Mouse (Mus musculus): ENCODE results near the gene Gramd1b. TPM values are rescaled to one million over a fixed set of nuclear protein-coding genes. Genes with fewer than 3 reads are reported as not detected.

Gramd1b gene
- polyA plus RNA-seq, 1 experiment from 2014 or later: 19.5 TPM

DNA sequence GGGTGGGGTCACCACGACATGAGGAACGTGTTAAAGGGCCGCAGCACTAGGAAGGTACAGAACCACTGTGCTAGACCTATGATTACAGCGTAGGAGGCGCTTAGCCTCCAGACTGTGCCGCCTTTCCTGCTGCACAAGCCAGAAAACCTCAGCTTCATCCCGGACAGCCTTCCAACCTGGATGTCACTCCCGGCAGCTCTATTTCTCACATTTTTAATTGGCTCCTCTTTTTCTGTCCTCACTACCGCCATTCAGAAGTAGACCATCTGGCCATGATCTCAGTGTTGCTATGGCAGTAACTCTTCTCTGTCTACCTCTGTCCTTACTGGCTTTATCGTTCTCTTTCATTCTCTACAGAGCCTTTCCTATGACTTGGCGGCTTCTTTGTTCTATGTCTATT lies 126.5 kb downstream of the Gramd1b start:
- Histone ChIP-seq H3K4me2 (ENCODE audit: low read length) (no peak overlapping the region), H3K4me1 (replicated peaks; ENCODE audit: control insufficient read depth, insufficient read depth, low read length) (peaks cover 4% of the 10 kb centered on the region; the same call in 1 of the 2 replicates), H3K4me3 (replicated peaks; ENCODE audit: low read length) (no peak overlapping the region), H3K9ac (replicated peaks; ENCODE audit: low read depth, low read length) (no peak overlapping the region), H3K27me3 (replicated peaks; ENCODE audit: control insufficient read depth, insufficient read depth, low read length) (no peaks in the 10 kb centered on the region), H3K9me3 (ENCODE audit: control insufficient read depth, low read length) (no peaks in the 10 kb centered on the region), H3K36me3 (ENCODE audit: control insufficient read depth, insufficient read depth) (no peaks in the 10 kb centered on the region), H3K27ac (ENCODE audit: low read length) (peak overlapping the region; percentile 9)
- WGBS: 62% methylated on average over 11 of the region's 11 CpGs
- ATAC-seq: peak; percentile 81

DNA sequence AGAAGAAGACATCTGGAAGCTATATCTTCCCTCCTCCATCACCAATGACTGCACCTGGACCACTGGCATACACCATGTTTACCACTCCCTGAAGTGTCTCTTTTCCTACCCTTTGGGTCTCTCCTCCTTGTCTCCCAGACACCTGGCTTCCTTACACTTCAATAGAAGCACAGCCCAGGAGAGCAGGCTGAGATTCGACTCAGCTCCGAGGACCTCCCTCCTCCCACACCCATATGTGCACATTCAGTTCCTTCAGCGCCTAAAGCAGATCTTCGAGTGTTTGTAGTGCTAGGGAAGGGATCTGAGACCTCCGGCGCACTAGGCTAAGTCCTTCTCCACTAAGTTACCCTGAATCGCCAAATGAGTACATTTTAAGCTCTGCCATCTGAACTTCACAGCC lies 127.4 kb downstream of the Gramd1b start:
- H3K27me3 ChIP-seq (replicated peaks; ENCODE audit: control insufficient read depth, insufficient read depth, low read length): no peaks in the 10 kb centered on the region
- H3K4me3 ChIP-seq (replicated peaks; ENCODE audit: low read length): no peak overlapping the region
- 74% methylated on average over 7 of the region's 7 CpGs for WGBS
- H3K9me3 ChIP-seq (ENCODE audit: control insufficient read depth, low read length): no peaks in the 10 kb centered on the region
- peaks cover 4% of the 10 kb centered on the region; the same call in 1 of the 2 replicates for H3K4me1 ChIP-seq (replicated peaks; ENCODE audit: control insufficient read depth, insufficient read depth, low read length)
- no peak overlapping the region for H3K4me2 ChIP-seq (ENCODE audit: low read length)
- no peak overlapping the region for H3K9ac ChIP-seq (replicated peaks; ENCODE audit: low read depth, low read length)
- ATAC-seq: no peak
- no peak overlapping the region for H3K27ac ChIP-seq (ENCODE audit: low read length)
- no peaks in the 10 kb centered on the region for H3K36me3 ChIP-seq (ENCODE audit: control insufficient read depth, insufficient read depth)

DNA sequence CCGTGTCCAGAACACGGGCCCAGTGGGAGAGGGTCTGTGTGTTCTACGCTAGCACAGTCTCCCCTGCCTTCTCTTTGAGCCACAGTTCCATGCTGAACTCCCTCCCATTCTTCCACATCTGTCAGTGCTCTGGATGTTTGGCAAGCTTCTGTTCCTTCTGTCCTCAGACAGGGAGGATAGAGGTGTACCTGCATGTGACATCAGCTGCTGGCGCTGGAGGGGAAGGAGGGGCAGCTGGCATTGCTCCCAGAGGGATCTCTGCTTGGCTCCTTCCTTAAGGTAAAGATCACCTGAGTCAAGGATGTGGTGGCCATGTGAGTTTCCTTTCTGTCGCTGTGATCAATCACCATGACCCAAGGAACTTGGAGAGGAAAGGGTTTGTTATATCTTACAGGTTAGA lies 129.4 kb downstream of the Gramd1b start:
- ATAC-seq: no peak
- WGBS: 89% methylated on average over 5 of the region's 5 CpGs

DNA sequence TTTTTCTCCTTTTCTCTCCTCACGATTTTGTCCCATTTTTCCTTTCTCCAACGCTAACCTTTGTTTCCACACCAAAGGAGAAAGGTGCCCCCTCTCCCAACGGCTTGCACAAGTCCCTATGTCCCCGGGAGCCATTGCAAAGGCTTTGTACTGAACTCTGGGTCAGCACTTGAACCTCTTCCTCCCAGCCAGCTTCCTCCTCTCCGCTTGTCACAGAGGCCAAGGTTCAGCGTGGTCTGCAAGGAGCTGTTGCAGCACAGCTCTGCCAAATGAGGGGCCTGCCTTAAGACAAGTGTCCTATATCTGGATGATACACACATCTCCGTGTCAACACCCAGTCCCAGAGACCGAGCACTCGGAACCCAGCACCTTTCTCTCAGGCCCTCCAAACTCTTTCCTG lies 130.3 kb downstream of the Gramd1b start:
- WGBS: 85% methylated on average over 9 of the region's 9 CpGs
- ATAC-seq: no peak

More for the DNA sequence above, 129.4 kb downstream of the Gramd1b start:
- Histone ChIP-seq H3K27me3 (replicated peaks; ENCODE audit: control insufficient read depth, insufficient read depth, low read length) (no peaks in the 10 kb centered on the region), H3K9me3 (ENCODE audit: control insufficient read depth, low read length) (no peaks in the 10 kb centered on the region), H3K36me3 (ENCODE audit: control insufficient read depth, insufficient read depth) (no peaks in the 10 kb centered on the region), H3K27ac (ENCODE audit: low read length) (no peak overlapping the region), H3K4me2 (ENCODE audit: low read length) (no peak overlapping the region), H3K4me3 (replicated peaks; ENCODE audit: low read length) (no peak overlapping the region), H3K9ac (replicated peaks; ENCODE audit: low read depth, low read length) (no peak overlapping the region), H3K4me1 (replicated peaks; ENCODE audit: control insufficient read depth, insufficient read depth, low read length) (peaks cover 4% of the 10 kb centered on the region; the same call in 1 of the 2 replicates)

DNA sequence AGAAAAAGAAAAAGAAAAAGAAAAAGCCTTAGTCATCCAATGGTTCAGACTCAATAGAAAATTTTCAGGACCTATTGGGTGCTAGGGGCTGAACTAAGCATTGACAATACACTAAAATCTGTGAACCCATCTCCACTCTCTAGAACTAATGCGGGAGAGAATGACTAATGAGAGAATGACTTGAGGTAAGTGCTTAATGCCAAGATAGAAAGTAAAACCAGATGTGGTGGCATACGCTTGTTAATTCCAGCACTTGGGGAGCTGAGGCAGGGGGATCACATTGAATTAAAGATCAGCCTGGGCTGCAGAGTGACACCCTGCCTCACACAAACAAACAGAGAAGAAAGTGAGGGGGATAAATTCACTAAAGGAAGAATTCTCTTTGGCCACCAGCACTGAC lies 131.0 kb downstream of the Gramd1b start:
- Histone ChIP-seq H3K4me1 (replicated peaks; ENCODE audit: control insufficient read depth, insufficient read depth, low read length) (peaks cover 4% of the 10 kb centered on the region; the same call in 1 of the 2 replicates), H3K9me3 (ENCODE audit: control insufficient read depth, low read length) (no peaks in the 10 kb centered on the region), H3K27me3 (replicated peaks; ENCODE audit: control insufficient read depth, insufficient read depth, low read length) (no peaks in the 10 kb centered on the region), H3K36me3 (ENCODE audit: control insufficient read depth, insufficient read depth) (no peaks in the 10 kb centered on the region), H3K4me2 (ENCODE audit: low read length) (no peak overlapping the region), H3K9ac (replicated peaks; ENCODE audit: low read depth, low read length) (no peak overlapping the region), H3K4me3 (replicated peaks; ENCODE audit: low read length) (no peak overlapping the region), H3K27ac (ENCODE audit: low read length) (no peak overlapping the region)
- 86% methylated on average over 2 of the region's 2 CpGs for WGBS
- ATAC-seq: no peak

More for the DNA sequence above, 130.3 kb downstream of the Gramd1b start:
- H3K9ac ChIP-seq (replicated peaks; ENCODE audit: low read depth, low read length): no peak overlapping the region
- no peak overlapping the region for H3K4me2 ChIP-seq (ENCODE audit: low read length)
- no peak overlapping the region for H3K27ac ChIP-seq (ENCODE audit: low read length)
- peaks cover 4% of the 10 kb centered on the region; the same call in 1 of the 2 replicates for H3K4me1 ChIP-seq (replicated peaks; ENCODE audit: control insufficient read depth, insufficient read depth, low read length)
- no peaks in the 10 kb centered on the region for H3K9me3 ChIP-seq (ENCODE audit: control insufficient read depth, low read length)
- no peaks in the 10 kb centered on the region for H3K36me3 ChIP-seq (ENCODE audit: control insufficient read depth, insufficient read depth)
- no peaks in the 10 kb centered on the region for H3K27me3 ChIP-seq (replicated peaks; ENCODE audit: control insufficient read depth, insufficient read depth, low read length)
- H3K4me3 ChIP-seq (replicated peaks; ENCODE audit: low read length): no peak overlapping the region

DNA sequence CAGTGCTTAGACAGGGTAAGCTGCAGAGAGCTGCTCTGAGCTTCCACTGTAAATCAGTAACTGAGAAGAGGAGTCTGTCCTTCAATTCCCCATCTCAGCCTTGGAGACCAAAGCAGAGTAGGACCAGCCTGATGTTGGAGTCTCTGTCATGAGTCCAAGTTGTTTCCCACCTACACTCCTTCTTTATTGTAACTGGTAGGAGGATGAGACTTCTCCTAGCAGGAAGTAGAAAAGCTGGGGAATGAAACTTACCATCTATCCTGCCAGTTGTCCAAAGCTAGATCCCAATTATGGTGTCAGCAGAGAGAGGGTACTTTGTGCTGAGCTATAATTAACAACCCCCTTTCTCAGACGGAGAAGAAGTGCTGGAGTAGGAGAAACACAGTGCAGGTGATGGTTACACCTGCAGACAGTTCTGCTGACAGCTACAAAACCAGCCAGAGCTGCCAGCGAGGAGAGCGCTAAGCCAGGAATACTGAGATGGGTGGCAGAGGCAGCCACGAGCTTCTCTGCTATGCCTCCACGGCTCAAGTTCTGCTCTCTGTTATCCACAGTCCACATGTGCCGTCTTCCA lies 131.7 kb downstream of the Gramd1b start:
- Histone ChIP-seq H3K9ac (replicated peaks; ENCODE audit: low read depth, low read length) (no peak overlapping the region), H3K27ac (ENCODE audit: low read length) (no peak overlapping the region), H3K4me1 (replicated peaks; ENCODE audit: control insufficient read depth, insufficient read depth, low read length) (0 out of 2 replicates have a peak, but pooled peaks cover 2% of the 10 kb centered on the region), H3K27me3 (replicated peaks; ENCODE audit: control insufficient read depth, insufficient read depth, low read length) (no peaks in the 10 kb centered on the region), H3K4me3 (replicated peaks; ENCODE audit: low read length) (no peak overlapping the region), H3K4me2 (ENCODE audit: low read length) (no peak overlapping the region), H3K9me3 (ENCODE audit: control insufficient read depth, low read length) (no peaks in the 10 kb centered on the region), H3K36me3 (ENCODE audit: control insufficient read depth, insufficient read depth) (no peaks in the 10 kb centered on the region)
- WGBS: 84% methylated on average over 6 of the region's 6 CpGs
- ATAC-seq: no peak

DNA sequence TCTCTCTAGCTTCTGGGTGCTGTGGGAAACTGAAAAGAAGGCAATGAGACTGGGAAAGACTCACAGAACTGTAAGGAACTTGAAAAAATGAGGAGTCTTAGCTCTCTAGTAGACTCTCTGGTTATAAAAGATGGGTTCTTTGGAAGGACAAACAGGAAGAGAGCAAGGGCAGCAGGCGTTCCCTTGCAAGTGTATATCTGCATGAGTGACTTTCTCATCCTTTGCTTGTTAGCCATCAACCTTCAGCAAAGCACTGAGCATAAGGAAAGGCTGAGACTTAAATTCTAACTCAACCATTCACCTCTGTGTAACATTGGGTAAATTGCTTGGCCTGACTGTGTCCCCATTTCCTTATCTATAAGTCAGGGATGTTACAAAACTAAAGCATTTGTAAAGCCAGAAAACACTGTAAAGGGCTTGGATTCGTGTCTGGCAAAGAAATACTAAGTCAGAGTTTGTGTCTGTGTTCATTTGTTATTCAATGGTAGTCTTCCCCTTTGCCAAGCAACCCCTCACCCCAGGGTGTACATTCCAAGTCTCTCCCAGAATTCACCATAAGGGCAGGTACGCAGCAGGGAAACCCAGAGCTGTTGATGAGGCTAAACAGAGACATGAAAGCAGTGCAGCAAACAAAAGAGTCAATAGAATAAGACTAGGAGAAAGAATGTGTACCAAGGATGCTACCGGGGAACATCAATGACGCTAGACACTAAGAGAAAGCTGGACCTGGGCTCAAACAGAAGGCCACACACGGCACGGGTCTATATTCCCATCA lies 133.5 kb downstream of the Gramd1b start:
- WGBS: 54% methylated on average over 7 of the region's 7 CpGs
- no peak overlapping the region for H3K27ac ChIP-seq (ENCODE audit: low read length)

DNA sequence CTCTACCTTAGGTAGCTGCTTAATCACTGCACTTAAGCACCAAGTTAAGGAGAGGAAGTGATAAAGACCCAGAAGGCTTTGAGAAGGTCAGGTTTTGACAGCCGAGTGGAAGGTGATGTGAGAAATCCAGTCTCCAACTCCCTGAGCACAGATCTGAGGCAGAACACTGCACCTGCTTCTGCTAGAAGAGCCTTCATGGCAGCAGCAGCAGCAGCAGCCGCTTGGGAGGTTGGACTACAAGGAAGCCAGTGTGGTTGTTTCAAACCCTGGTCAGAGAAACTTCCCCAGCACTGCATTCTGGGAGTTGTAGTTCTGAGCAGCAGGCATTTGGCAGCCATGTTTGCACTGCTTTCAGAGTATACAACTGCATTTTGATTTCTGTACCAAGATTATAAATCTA lies 134.1 kb downstream of the Gramd1b start:
- Histone ChIP-seq H3K4me3 (replicated peaks; ENCODE audit: low read length) (peak overlapping the region; percentile 10), H3K4me1 (replicated peaks; ENCODE audit: control insufficient read depth, insufficient read depth, low read length) (peaks cover 11% of the 10 kb centered on the region), H3K27me3 (replicated peaks; ENCODE audit: control insufficient read depth, insufficient read depth, low read length) (no peaks in the 10 kb centered on the region), H3K36me3 (ENCODE audit: control insufficient read depth, insufficient read depth) (no peaks in the 10 kb centered on the region), H3K9ac (replicated peaks; ENCODE audit: low read depth, low read length) (no peak overlapping the region), H3K27ac (ENCODE audit: low read length) (peak overlapping the region; percentile 4; the same call in 1 of the 2 replicates), H3K4me2 (ENCODE audit: low read length) (peak overlapping the region; percentile 13; the same call in 1 of the 2 replicates), H3K9me3 (ENCODE audit: control insufficient read depth, low read length) (no peaks in the 10 kb centered on the region)
- 22% methylated on average over 2 of the region's 2 CpGs for WGBS
- peak; percentile 79 for ATAC-seq

More for the DNA sequence above, 133.5 kb downstream of the Gramd1b start:
- Histone ChIP-seq H3K27me3 (replicated peaks; ENCODE audit: control insufficient read depth, insufficient read depth, low read length) (no peaks in the 10 kb centered on the region), H3K4me1 (replicated peaks; ENCODE audit: control insufficient read depth, insufficient read depth, low read length) (peaks cover 4% of the 10 kb centered on the region), H3K9me3 (ENCODE audit: control insufficient read depth, low read length) (no peaks in the 10 kb centered on the region), H3K9ac (replicated peaks; ENCODE audit: low read depth, low read length) (no peak overlapping the region), H3K4me2 (ENCODE audit: low read length) (no peak overlapping the region), H3K36me3 (ENCODE audit: control insufficient read depth, insufficient read depth) (no peaks in the 10 kb centered on the region), H3K4me3 (replicated peaks; ENCODE audit: low read length) (no peak overlapping the region)
- ATAC-seq: no peak; the same call in 1 of the 2 replicates

DNA sequence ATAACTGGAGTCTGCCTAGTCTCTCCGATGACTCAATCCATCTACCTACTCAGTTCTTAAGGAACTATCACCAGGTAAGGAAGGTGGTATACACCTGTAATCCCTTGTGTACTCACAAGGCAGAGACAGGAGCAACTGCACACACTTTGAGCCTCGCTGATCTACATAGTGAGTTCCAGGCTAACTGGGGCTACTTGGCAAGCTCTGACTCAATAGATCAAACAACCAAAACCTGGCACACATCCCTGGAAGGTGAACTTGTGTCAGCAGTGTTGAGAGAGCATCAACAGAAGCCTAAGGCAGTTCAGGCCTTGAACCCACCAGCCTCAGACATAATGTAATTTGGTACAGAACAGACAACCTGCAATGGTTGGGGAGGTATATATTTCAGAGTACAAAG lies 135.0 kb downstream of the Gramd1b start:
- ATAC-seq: no peak
- H3K27ac ChIP-seq (ENCODE audit: low read length): no peak overlapping the region
- no peak overlapping the region for H3K4me3 ChIP-seq (replicated peaks; ENCODE audit: low read length)
- no peaks in the 10 kb centered on the region for H3K9me3 ChIP-seq (ENCODE audit: control insufficient read depth, low read length)
- 88% methylated on average over 2 of the region's 2 CpGs for WGBS
- H3K36me3 ChIP-seq (ENCODE audit: control insufficient read depth, insufficient read depth): no peaks in the 10 kb centered on the region
- H3K9ac ChIP-seq (replicated peaks; ENCODE audit: low read depth, low read length): no peak overlapping the region
- H3K27me3 ChIP-seq (replicated peaks; ENCODE audit: control insufficient read depth, insufficient read depth, low read length): no peaks in the 10 kb centered on the region
- no peak overlapping the region for H3K4me2 ChIP-seq (ENCODE audit: low read length)
- peaks cover 18% of the 10 kb centered on the region for H3K4me1 ChIP-seq (replicated peaks; ENCODE audit: control insufficient read depth, insufficient read depth, low read length)
